Mouse (Mus musculus): ENCODE measurements at regions not wholly inside any gene's neighbourhood (a gene's known extent, or its start where the extent isn't known, plus 50 kb on each side); places are given as distances from the start of the nearest gene placed in this dataset.

- no peak overlapping the region for H3K4me3 ChIP-seq (replicated peaks)
- no peaks in the 10 kb centered on the region for H3K36me3 ChIP-seq
- no peak overlapping the region for H3K27ac ChIP-seq
- ATAC-seq (replicated peaks; ENCODE audit: low FRiP score): no peak
- H3K9me3 ChIP-seq (replicated peaks): no peaks in the 10 kb centered on the region
- H3K9ac ChIP-seq: no peak overlapping the region
- no peaks in the 10 kb centered on the region for H3K4me1 ChIP-seq
- WGBS: 55% methylated on average over 8 of the region's 8 CpGs
- H3K4me2 ChIP-seq: no peak overlapping the region
- H3K27me3 ChIP-seq: 0 out of 2 replicates have a peak, but pooled peaks cover 7% of the 10 kb centered on the region
Observed at GRCm38 (mm10) chr4:140396548-140396947, 150.0 kb upstream of the Igsf21 start.

DNA sequence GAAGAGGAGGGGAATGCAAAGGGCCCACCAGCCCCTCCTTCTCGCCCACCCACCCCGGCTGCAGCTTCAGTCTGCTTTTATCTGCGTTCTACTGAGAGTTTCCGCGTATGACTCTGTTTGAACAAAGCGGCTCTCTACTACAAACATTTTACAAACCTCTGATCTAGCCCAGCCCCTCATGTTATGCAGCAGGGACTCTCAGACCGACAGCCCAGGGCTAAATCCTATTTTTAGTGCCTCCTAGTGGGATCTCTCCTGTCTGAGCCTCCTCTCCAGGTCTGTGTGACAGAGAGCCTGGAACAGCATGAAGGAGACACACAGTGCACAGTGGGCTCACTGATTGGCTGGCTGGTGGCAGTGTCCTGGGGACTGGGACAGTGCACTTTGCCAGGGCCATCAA, 145.7 kb upstream of the Igsf21 start:
- no peak overlapping the region for H3K9ac ChIP-seq
- WGBS: 67% methylated on average over 7 of the region's 7 CpGs
- H3K4me2 ChIP-seq: no peak overlapping the region
- H3K36me3 ChIP-seq: no peaks in the 10 kb centered on the region
- H3K4me3 ChIP-seq (replicated peaks): no peak overlapping the region
- ATAC-seq (replicated peaks; ENCODE audit: low FRiP score): no peak
- no peaks in the 10 kb centered on the region for H3K4me1 ChIP-seq
- H3K27me3 ChIP-seq: peaks cover 13% of the 10 kb centered on the region; the same call in 1 of the 2 replicates
- no peaks in the 10 kb centered on the region for H3K9me3 ChIP-seq (replicated peaks)
- H3K27ac ChIP-seq: no peak overlapping the region

- Histone ChIP-seq H3K9ac (no peak overlapping the region), H3K36me3 (no peaks in the 10 kb centered on the region), H3K27me3 (peaks cover 17% of the 10 kb centered on the region), H3K27ac (no peak overlapping the region), H3K4me3 (replicated peaks) (no peak overlapping the region), H3K4me1 (no peaks in the 10 kb centered on the region), H3K9me3 (replicated peaks) (no peaks in the 10 kb centered on the region), H3K4me2 (no peak overlapping the region)
- WGBS: 29% methylated on average over 12 of the region's 12 CpGs
- ATAC-seq (replicated peaks; ENCODE audit: low FRiP score): no peak
Observed at GRCm38 (mm10) chr4:140390684-140391234, 144.2 kb upstream of the Igsf21 start.

GRCm38 (mm10) chr4:140385686-140386085, 139.1 kb upstream of the Igsf21 start:
- no peak for ATAC-seq (replicated peaks; ENCODE audit: low FRiP score)
- Histone ChIP-seq H3K27me3 (peaks cover 27% of the 10 kb centered on the region), H3K9me3 (replicated peaks) (no peaks in the 10 kb centered on the region), H3K4me3 (replicated peaks) (no peak overlapping the region), H3K4me2 (no peak overlapping the region), H3K9ac (no peak overlapping the region), H3K27ac (no peak overlapping the region), H3K36me3 (no peaks in the 10 kb centered on the region), H3K4me1 (no peaks in the 10 kb centered on the region)
- WGBS: 60% methylated on average over 6 of the region's 6 CpGs

DNA sequence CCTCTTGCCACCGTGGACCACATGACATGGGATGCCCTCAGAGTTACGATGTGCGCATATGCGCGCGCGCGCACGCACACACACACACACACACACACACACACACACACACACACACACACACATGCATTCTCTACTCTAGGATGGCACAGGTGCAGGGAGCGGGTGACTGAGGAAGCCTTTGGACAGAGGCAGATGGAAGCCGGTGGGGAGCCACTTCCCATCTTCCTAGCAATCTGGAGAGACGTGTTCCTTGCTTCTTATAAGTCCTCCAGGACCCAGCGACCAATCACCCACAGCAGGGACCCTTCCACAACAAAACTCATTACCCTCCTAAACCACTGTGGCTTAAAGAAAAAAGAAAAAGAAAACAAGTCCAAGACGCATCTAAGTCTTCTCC, 138.6 kb upstream of the Igsf21 start:
- Histone ChIP-seq H3K4me2 (no peak overlapping the region), H3K4me1 (no peaks in the 10 kb centered on the region), H3K9ac (no peak overlapping the region), H3K27me3 (peaks cover 32% of the 10 kb centered on the region), H3K27ac (no peak overlapping the region), H3K4me3 (replicated peaks) (no peak overlapping the region), H3K36me3 (no peaks in the 10 kb centered on the region), H3K9me3 (replicated peaks) (no peaks in the 10 kb centered on the region)
- 89% methylated on average over 14 of the region's 14 CpGs for WGBS
- ATAC-seq (replicated peaks; ENCODE audit: low FRiP score): no peak

DNA sequence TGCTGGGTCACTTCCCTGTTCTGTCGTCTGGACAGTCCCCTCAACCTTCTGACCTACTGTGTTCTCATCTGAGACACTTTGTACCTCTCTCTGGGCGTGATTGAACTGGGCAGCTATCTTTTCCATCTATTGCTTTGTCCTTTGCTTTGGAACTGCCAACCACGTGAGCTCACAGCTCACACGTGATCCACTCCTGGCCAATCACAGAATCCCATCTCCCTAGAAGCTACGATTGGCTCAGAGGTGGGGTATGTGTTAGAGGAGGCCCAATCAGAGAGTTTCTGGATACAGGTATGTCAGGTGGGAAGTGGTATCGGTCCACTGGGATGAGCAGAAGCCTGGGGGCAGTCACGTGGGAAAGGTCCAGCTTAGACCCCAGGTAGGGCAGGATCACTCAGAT, 137.0 kb upstream of the Igsf21 start:
- 63% methylated on average over 7 of the region's 7 CpGs for WGBS
- no peak for ATAC-seq (replicated peaks; ENCODE audit: low FRiP score)
- H3K9ac ChIP-seq: no peak overlapping the region
- no peaks in the 10 kb centered on the region for H3K4me1 ChIP-seq
- H3K36me3 ChIP-seq: no peaks in the 10 kb centered on the region
- H3K4me3 ChIP-seq (replicated peaks): no peak overlapping the region
- no peaks in the 10 kb centered on the region for H3K9me3 ChIP-seq (replicated peaks)
- H3K27ac ChIP-seq: no peak overlapping the region
- peaks cover 40% of the 10 kb centered on the region for H3K27me3 ChIP-seq
- H3K4me2 ChIP-seq: no peak overlapping the region

- WGBS: 16% methylated on average over 13 of the region's 13 CpGs
- H3K27ac ChIP-seq: no peak overlapping the region
- no peak overlapping the region for H3K9ac ChIP-seq
- no peak for ATAC-seq (replicated peaks; ENCODE audit: low FRiP score)
- H3K4me3 ChIP-seq (replicated peaks): no peak overlapping the region
- no peak overlapping the region for H3K4me2 ChIP-seq
- H3K4me1 ChIP-seq: no peaks in the 10 kb centered on the region
- no peaks in the 10 kb centered on the region for H3K36me3 ChIP-seq
- H3K9me3 ChIP-seq (replicated peaks): no peaks in the 10 kb centered on the region
- peaks cover 54% of the 10 kb centered on the region for H3K27me3 ChIP-seq
Observed at GRCm38 (mm10) chr4:140380733-140381132, 134.1 kb upstream of the Igsf21 start.

GRCm38 (mm10) chr4:140377941-140378340, 131.4 kb upstream of the Igsf21 start:
- no peaks in the 10 kb centered on the region for H3K36me3 ChIP-seq
- WGBS: 80% methylated on average over 1 of the region's 1 CpGs
- H3K4me1 ChIP-seq: no peaks in the 10 kb centered on the region
- peaks cover 73% of the 10 kb centered on the region for H3K27me3 ChIP-seq
- no peak overlapping the region for H3K27ac ChIP-seq
- no peaks in the 10 kb centered on the region for H3K9me3 ChIP-seq (replicated peaks)
- no peak overlapping the region for H3K4me3 ChIP-seq (replicated peaks)
- no peak overlapping the region for H3K9ac ChIP-seq
- ATAC-seq (replicated peaks; ENCODE audit: low FRiP score): no peak
- no peak overlapping the region for H3K4me2 ChIP-seq

- peaks cover 59% of the 10 kb centered on the region for H3K27me3 ChIP-seq
- no peak overlapping the region for H3K9ac ChIP-seq
- H3K27ac ChIP-seq: no peak overlapping the region
- no peaks in the 10 kb centered on the region for H3K9me3 ChIP-seq (replicated peaks)
- no peak overlapping the region for H3K4me3 ChIP-seq (replicated peaks)
- H3K4me1 ChIP-seq: no peaks in the 10 kb centered on the region
- no peak for ATAC-seq (replicated peaks; ENCODE audit: low FRiP score)
- WGBS: 45% methylated on average over 11 of the region's 11 CpGs
- H3K4me2 ChIP-seq: no peak overlapping the region
- H3K36me3 ChIP-seq: no peaks in the 10 kb centered on the region
Observed at GRCm38 (mm10) chr4:140372586-140373325, 126.2 kb upstream of the Igsf21 start.

DNA sequence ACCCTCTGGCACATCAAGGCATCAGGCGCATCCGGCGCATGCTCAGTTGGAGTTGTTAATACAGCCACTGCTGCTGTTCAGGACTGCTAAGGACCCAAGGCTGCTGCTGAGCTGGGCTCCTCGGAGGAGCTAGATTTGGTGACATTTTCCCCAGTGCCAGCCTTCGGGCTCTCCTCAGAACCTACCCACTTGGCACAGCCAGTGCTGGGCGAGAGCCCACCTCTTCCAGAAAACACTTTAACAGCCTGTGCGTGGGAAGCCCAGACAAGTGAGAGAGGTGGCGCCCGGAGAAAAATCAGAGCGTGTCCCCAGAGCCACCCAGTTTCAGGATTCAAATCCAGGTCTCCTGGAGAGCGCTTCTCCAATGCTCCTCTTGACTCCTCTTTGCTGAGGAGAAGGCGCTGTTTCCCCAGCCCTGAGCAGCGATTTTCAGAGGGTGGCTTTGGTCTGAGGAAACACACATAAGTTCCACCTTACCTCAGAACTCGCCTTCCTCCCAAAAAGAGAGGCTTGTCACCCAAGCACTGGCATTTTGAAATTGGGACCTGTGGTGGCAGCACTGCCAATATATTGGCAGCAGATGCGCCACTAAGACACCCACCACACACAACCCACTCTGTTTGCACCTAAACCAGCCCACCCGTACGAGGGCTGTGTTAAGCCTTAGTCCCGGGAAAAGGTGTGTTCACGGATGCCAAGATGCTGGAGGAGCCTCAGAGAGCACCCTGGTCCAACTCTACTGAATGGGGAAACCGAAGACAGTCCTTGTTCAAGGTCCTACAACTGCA, 125.0 kb upstream of the Igsf21 start:
- Histone ChIP-seq H3K27me3 (peaks cover 48% of the 10 kb centered on the region), H3K36me3 (no peaks in the 10 kb centered on the region), H3K9ac (no peak overlapping the region), H3K4me2 (no peak overlapping the region), H3K27ac (no peak overlapping the region), H3K9me3 (replicated peaks) (no peaks in the 10 kb centered on the region), H3K4me1 (no peaks in the 10 kb centered on the region), H3K4me3 (replicated peaks) (no peak overlapping the region)
- whole genome bisulfite sequencing: 87% methylated on average over 20 of the region's 20 CpGs
- ATAC-seq (replicated peaks; ENCODE audit: low FRiP score): no peak

GRCm38 (mm10) chr4:140366975-140367680, 120.5 kb upstream of the Igsf21 start:
- Histone ChIP-seq H3K27me3 (peaks cover 24% of the 10 kb centered on the region), H3K27ac (no peak overlapping the region), H3K4me3 (replicated peaks) (no peak overlapping the region), H3K4me1 (no peaks in the 10 kb centered on the region), H3K9ac (no peak overlapping the region), H3K9me3 (replicated peaks) (no peaks in the 10 kb centered on the region), H3K36me3 (no peaks in the 10 kb centered on the region), H3K4me2 (no peak overlapping the region)
- no peak for ATAC-seq (replicated peaks; ENCODE audit: low FRiP score)
- WGBS: 39% methylated on average over 8 of the region's 8 CpGs

DNA sequence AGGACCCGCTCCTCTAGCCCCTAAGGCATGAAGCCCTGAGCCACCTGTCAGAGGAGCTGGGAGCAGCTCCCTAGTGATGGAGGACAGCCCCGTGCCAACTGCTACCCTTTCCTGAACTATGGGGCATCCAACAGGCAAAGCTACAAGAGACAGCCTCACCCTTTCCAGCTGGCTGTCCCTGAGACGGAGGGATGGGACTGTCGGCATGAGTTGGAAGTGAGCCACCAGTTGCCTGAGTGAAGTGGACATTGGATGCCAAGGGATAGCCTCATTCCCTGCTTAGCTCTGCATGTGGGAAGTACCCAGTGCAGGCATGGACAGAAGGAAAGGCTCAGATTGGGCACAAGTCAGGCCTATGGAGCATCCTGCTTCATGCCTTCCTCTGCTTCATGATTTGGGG, 112.3 kb upstream of the Igsf21 start:
- ATAC-seq (replicated peaks; ENCODE audit: low FRiP score): no peak
- H3K27me3 ChIP-seq: peaks cover 6% of the 10 kb centered on the region; the same call in 1 of the 2 replicates
- 90% methylated on average over 4 of the region's 4 CpGs for WGBS
- no peaks in the 10 kb centered on the region for H3K9me3 ChIP-seq (replicated peaks)
- no peaks in the 10 kb centered on the region for H3K36me3 ChIP-seq
- H3K4me2 ChIP-seq: no peak overlapping the region
- no peak overlapping the region for H3K4me3 ChIP-seq (replicated peaks)
- no peak overlapping the region for H3K27ac ChIP-seq
- H3K9ac ChIP-seq: no peak overlapping the region
- no peaks in the 10 kb centered on the region for H3K4me1 ChIP-seq
